Mouse (Mus musculus) embryo, embryonic 10 days (tissue): ENCODE data around the gene Robo4.

Experiments used
- DNase-seq: peaks from one replicate; pipeline ENCODE4 v3.0.0-alpha.2; 2015; ENCODE audit warnings: low spot score

The Robo4 gene

GRCm38 (mm10) chr9:37454991-37455390 is 53.3 kb downstream of the Robo4 start:
- no peak for DNase-seq

- DNase-seq: no peak
These were observed 54.2 kb downstream of the Robo4 start for GRCm38 (mm10) chr9:37455868-37456267.

GRCm38 (mm10) chr9:37456481-37456910 is 54.8 kb downstream of the Robo4 start:
- DNase-seq: peak; percentile 70

- DNase-seq: no peak
These were observed 55.5 kb downstream of the Robo4 start for GRCm38 (mm10) chr9:37457151-37457550.

- DNase-seq: no peak
These were observed 58.0 kb downstream of the Robo4 start for GRCm38 (mm10) chr9:37459665-37460042.

- peak; percentile 45 for DNase-seq
These were observed 58.6 kb downstream of the Robo4 start for GRCm38 (mm10) chr9:37460043-37460960.

GRCm38 (mm10) chr9:37460961-37461340 is 59.3 kb downstream of the Robo4 start:
- no peak for DNase-seq

- no peak for DNase-seq
These were observed 59.9 kb downstream of the Robo4 start for GRCm38 (mm10) chr9:37461571-37461970.

GRCm38 (mm10) chr9:37462764-37463163 is 61.1 kb downstream of the Robo4 start:
- peak; percentile 75 for DNase-seq
